Mouse (Mus musculus) thymus, postnatal 14 days (tissue): ENCODE data around the gene Pou5f1.

Experiments
- DNase-seq: peaks from one replicate; pipeline ENCODE4 v3.0.0; 2021

Gene Pou5f1

DNA sequence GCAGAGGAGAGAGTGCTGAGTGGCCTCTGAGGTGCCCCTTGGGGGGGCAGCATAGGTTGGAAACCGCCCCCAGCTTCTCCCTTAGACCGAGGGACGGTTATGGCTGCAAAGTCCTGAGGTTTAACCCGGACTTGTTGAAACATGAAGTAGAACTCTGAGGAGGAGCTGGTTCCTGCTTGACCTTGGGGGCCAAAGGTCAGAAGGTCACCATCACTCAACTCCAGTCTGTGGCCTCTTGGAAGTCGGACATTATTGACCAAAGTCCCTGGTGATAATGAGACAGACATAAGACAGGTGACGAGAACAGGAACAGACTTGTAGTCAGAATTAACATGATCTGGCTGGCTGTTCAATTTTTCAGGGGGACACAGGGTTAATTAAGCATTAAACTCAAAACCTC lies 8.9 kb downstream of the Pou5f1 start:
- DNase-seq: no peak

DNA sequence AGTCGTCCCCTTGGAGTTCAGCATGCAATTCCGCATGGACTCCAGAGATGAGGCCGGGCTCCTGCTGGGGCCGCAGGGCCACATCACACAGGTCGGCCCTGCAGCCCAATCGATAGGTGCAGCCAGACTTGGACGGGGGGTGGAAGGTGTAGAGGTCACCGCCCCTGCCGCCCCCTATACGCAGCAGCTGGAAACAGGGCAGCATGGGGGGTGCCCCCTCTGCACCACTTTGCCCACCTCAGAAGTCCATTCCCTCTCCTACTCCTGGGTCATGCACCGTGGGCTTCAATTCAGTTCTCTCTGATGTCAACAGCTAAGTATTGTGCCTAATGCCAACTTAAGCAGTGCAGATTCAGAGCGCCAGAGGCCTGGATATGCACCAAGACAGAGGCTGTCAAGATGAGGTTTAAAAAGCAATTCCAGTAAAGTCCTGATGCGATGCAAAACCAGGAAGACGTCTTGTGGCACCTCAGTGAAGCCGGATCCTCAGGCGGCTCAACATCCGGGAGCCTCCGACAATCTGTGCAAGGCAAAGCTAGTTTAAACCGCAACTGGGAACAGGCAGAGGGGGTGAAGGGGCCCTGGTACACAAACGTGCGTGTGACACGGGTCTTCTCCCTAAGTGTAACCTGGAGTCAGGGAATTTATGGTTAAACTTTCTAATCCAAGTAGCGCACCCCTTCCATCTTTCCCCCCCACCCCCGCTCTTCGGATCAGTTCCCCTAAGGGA lies 10.3 kb downstream of the Pou5f1 start:
- peak; percentile 60 for DNase-seq

DNA sequence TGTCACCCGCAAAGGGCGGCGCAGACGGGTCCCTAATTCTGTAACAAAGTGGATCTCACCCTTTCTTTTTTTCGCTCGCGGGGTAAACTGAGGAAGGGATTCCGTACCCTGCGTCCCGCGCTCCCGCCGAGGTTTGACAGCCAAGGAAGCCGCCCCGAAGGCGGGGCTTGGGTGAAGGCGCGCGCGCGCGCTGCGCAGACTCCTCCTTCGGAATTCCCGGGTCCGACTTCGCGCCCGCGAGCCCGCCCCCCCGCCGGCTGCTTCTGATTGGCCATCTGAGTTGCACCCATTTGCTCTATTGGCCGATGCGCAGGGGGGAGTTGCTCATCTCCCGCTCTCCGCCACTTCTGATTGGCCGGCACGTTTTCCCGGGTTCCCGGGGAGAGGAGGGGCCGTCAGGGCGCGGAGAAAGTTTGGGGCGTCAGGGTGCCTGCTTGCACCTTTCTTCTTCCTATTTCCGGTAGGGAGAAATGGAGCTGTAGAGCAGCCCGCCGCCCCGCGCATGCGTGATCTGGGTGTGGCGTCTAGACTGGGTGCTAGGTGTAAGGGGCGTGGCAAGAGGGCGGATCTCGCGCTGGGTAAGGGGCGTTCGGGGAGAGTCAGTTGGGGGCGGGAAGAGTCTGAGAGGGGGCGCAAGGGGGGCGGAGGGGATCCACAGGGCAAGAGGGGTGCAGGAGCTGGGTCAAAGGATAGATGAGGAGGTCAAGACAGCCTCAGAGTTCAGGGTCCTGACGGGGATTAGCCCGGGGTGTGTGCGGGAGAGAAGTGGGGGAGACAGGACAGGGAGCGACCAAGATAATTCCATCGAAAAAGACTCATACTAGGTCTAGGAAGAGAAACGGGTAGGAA lies 11.1 kb downstream of the Pou5f1 start, which contains the start of the genes Tcf19 and Cchcr1:
Gene Tcf19 (minus strand): TSS at position 173 of the 849 bp plus-strand sequence.
Gene Cchcr1 (plus strand): TSS at position 449 of the 849 bp plus-strand sequence.
- peak; percentile 99 for DNase-seq

DNA sequence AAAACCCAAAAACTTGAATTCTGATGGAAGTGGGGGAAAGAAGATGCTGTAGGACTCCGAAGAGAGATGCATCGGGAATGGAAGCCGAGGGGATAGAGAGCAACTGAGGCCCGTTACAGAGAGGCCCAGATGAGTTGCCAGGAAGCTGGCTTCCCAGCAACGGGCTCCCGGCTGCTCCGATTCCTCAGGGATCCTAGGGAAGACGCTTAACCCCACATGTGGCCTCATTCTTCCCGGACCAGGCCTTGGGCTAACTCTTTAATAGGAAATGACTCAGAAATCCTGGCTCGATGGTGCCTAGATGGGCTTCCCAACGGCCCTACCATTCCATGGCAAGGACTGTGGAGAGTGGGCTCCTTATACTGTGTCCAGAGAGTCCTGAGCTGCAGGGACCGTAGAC lies 11.7 kb downstream of the Pou5f1 start:
- DNase-seq: no peak

DNA sequence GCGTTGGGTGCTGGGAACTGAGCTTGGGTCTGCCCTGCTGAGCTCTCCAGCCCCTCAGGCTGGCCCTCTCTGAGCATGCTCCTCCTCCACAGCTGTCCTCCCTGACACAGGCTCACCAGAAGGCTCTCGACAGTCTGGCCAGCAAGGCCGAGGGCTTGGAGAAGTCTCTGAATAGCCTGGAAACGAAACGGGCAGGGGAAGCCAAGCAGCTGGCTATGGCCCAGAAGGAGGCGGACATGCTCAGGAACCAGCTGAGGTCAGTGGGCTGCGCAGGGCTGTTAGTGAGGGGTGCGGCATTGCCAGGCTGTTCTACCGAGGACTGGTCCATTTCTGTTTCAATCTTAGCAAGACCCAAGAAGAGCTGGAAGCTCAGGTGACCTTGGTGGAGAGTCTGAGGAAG lies 18.5 kb downstream of the Pou5f1 start:
- DNase-seq: no peak

DNA sequence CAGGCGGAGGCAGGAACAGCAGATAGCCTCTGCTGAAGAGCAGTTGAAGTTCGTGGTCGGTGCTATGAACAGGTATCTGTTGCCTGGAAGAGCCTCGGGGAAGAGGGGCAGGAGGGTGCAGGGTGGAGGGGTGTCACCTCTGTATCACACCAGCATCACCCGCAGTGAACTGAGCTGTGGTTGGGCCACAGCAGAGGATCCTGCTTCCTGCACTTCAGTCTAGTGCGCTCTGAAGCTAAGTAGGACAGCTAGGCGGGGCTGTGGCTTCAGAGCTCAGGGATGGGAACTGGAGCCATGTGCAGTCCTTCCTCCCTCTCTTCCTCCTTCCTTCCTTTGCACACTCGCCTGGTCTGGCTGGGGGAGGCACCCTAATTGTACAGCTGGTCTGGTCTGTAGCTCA lies 20.8 kb downstream of the Pou5f1 start:
- DNase-seq: peak; percentile 64

DNA sequence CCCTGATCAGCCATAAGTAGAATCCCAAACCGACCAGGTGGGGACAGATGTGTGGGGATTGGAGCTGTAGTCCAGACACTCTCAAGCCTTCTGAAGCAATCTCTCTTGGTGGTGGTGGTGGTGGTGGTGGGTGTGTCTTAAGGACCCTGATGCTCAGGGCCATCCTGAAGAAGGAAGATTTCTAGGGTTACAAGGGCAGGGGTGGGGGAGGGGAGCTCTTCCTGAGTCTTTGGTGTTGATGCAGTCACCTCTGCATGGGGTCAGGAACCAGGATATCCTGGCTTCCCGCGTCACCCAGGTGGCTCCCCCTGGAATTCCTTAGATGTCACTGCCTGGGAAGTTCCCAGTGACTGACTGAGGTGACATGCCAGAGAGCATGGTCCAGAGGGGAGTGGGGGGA lies 26.5 kb downstream of the Pou5f1 start:
- no peak for DNase-seq

DNA sequence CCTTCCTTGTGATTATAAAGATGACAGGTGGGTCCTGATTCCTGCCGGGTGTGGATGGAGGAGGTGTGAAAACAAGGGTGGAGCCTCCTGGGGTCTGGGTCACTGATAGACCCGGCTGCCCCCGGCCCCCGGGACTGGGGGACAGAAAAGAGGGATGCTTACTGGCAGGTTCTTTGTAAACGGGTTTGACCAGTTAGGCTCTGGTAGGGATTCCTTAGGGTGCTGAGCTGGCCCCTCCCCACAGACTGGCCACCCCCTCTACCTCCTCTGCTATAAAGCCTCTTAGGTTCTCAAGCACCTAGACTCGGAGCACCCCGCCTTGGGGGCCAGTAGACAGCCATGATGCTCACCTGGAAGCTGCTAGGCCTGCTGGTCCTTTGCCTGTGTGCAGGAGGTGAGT lies 27.1 kb downstream of the Pou5f1 start, which contains the start of gene Psors1c2:
Gene Psors1c2 (plus strand): TSS at position 301 of the 400 bp plus-strand sequence.
- no peak for DNase-seq

DNA sequence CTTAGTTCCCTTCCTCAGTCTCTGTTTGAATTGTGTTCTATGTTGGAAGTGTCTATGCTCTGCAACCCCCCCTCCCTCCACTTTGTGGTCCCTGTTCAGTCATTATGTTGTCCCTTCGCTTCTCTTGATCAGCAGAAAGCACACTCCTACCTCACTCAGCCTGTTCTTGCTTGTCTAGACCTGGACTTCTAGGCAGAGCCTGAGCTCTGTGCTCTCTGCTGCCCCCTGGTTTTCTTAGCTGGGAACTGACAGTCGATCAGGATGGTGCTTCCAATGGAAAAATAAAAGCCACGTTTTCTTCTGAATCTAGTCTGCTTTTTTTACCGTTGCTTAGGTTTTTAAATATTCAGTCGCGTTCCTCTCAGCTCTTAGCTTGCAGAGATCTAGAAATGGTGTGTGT lies 28.5 kb downstream of the Pou5f1 start:
- peak; percentile 81 for DNase-seq

DNA sequence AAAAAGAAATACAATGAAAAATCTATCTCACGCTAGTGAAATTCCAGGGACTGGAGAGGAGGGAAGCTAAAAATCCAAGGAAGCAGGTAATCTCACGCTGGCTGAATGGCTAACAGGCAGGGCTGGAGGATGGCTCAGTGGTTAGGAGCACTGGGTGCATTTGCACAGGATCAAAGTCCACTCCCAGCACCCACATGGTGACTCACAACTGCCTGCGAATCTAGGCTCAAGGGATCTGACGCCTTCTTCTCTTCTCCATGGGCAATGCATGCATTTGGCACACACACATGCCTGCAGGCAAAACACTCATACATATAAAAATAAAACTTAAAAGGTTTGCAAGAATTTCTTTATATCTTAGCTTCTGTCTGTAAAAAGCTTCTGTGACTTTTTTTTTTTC lies 31.6 kb downstream of the Pou5f1 start:
- DNase-seq: no peak

DNA sequence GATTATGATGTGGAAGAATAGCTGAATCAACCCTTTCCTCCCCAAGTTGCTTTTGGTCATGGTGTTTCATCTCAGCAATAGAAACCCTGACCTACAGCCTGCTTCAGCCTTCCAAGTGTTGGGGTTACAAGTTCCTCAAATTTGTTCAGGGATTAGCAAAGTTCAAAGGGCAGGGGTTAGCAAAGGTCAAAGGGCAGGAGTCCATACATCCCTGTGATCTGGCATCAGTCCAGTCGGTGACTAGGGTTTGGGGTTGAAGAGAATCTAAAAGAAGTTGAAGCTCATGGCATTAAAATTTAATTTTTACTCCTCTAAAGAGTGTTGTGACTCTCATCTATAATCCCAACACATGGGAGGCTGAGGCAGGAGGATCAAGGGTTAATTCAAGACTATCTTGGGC lies 32.7 kb downstream of the Pou5f1 start:
- DNase-seq: no peak

DNA sequence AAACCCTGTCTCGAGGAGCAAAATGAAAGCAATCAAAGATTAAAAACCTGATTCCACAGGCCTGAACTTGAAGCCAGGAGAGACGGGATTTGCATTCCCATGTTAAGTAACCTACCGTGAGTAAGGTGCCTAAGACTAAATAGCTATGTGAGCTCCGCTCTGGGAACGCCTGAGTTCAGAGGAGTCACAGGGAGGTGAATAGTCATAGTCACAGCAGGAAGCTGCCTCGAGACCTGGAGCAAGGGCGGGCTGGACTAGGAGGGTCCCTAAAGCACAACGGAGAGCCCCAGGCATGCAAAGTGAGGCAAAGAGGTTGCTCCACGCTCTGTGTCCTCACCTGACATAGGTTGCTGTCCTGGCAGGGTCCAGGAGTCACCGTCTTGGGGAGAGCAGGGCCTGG lies 33.7 kb downstream of the Pou5f1 start:
- DNase-seq: no peak

DNA sequence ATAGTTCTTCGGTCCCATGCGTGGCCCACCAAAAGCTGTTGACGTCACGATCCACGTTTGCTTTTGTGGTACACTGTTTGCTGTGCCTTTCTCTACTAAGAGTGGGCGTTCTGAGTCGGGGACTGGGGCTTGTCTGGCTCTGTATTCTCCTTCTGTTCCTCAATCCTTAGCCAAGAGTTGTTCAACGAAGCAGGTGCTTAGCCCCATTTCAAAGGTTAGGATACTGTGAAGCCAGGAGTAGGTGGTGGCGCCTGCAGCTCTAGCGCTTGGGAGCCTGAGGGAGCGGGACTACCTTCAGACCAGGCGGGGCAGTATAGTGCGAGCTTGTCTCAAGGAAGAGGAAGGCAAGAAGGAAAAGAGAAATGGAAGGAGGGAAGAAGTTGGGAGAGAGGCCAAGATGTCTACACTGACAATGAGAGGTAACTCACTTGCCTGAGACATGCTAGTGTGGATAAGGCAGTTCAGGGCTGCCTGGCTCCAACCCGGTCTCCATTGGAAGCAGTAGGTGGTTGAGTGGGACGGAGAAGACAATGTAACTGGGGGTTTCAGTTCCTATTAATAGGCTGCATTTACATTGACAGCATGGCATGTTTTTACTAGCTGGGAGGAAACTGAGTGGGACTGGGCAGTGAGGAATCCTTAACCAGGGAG lies 37.1 kb downstream of the Pou5f1 start:
- no peak for DNase-seq

DNA sequence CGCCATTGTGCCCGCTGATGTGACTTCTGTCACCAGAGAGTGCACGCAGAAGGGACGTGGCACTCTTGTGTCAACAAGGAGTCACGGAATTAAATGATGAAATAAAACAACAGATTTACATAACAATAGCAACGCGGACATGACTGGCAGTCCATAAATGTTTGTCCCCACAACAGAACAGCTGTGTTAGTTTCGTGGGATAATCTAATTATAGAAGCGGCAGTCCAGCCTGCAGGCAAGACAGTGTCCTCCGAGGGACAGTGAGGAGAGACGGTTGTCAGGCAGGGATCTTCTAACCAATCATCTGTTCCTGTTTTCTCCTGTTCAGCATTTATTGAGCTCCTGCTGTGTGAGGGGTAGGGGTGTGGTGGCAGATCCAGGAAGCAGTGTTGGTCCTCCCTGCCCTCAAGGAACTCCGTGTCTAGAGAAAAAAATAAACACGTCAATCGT lies 37.6 kb downstream of the Pou5f1 start:
- DNase-seq: no peak

DNA sequence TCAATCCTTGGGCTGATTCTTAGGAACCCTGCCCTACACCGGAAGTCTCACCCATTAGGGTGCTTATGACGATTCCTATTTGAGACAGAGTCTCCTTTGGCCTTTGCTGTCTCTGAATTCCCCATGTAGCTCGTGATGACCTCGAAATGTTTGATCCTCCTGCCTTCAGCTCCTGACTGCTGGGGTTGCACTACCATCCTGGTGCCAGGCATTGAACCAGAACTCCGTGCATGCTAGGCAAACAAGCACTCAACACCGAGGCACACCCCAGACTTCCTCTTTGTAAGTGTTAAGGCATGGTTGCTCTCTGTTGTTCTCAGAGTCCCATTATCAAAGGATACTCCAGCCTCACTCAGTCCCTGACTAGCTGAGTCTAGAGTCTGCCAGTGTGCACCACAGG lies 38.2 kb downstream of the Pou5f1 start:
- no peak for DNase-seq

DNA sequence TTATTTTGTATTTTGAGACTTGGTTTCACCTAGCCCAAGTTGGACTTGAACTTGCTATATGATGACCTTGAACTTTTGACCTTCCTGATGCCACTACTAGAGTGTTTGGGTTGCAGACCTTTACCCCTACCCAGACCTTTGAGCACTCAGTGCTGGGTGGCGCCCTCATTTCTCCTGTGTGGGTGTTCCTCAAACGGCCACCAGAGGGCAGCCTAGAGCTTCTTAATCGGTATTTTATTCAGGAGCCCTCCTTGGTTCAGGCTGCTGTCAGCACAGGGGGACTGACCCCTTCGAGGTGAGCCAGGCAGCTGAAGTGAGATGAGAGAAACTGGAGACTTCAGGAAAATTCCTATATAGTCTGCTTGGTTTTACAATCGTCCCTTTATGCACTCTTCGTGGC lies 38.9 kb downstream of the Pou5f1 start:
- peak; percentile 54 for DNase-seq

DNA sequence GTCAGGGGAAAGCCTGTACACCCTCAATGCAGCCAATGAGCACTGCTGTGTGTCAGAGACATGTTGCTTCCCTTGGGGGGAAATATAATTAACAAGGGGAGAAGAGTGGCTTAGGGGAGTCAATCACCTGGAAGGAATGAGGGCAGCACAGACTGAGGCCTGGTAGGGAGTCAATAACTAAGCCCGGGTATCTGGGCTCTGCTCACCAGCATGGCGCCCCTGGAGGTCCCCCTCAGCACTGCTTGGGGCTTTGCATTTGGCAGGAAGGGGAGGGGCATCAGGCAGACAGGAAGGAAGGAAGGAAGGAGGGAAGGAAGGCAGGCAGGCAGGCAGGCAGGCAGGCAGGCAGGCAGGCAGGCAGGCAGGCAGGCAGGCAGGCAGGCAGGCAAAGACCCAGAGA lies 41.6 kb downstream of the Pou5f1 start:
- DNase-seq: no peak

DNA sequence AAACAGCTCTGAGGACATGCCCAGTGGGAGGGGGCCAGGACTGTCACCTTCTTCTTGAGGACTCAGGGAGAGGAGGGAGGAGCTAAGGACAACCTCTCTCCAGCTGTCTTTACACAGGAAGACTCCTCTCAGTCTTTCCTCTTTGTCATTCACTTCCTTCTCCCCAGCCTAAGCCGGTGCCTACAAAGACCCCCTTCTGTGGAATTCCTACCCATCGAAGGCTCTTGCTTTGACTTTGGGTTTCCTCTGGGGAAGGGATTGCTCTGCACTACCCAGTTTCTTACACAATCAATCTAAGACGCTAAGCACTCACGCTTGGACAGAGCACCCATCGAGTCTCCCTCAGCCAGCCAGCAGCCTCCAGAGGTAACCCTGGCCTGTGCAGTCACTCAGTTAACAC lies 42.8 kb downstream of the Pou5f1 start:
- no peak for DNase-seq

DNA sequence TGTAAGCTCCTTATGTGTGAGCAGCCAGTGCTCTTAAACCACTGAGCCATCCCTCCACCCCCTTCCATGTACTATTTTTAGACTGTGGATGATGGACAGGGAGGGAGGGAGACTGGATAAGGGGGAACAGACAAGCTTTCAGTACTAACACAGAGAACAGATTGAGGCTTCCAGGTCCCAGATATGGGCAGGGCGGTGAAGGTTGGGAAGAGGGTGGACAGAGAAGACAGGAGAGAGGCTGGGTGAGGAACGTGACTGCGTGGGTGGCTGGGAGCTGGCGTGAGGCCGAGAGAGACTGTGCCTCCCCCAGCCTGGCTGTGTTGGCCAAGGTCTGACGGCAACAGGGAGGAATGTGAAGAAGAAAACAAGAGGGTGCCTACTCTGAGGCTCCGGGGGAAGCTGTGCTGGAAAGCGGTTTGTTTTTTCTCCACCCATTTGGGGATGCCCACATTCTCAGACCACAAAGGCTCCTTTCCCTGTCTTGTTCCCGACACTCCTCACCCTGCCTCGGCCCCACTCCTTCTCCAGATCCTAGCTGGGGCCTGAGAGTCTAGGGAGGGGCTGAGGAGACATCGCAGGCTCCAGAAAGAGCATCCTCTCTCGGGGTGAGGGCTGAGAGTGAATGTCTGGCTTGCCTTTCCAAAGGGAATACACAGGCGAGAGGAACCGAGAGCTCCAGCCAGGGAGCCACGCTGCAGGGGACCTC lies 43.8 kb downstream of the Pou5f1 start:
- DNase-seq: no peak

DNA sequence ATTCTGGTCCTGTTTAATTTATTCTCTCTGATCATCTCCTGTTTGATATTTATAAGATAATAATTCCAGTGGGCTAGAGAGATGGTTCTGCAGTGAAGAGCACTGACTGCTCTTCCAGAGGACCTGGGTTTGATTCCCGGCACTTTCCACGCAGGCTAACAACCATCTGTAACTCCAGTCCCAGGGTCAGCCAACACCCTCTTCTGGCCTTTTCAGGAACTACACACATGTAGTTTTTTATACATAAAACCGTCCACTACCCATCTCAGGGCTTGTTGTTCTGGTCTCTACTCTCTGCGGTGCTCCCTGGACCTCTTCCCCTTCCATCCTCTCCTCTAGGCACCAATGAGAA lies 44.3 kb downstream of the Pou5f1 start:
- no peak for DNase-seq

DNA sequence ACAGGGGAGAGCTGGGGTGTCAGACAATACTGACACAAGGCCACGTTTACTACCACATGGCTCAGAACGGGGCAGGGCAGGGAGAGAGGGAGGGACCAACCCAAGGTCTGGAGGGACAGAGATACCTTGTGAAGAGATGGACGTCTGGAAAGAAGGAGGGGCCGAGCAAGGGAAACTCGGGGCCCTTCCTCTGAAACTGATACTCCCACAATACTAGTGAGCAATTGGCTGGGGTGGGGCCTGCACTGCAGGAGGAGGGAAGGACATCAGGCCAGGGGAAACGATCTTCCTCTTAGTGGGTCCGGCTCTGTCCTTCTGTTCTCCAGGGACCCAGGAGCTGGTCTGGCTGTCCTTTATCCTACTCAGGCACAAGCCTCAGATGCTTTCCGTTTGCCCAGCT lies 45.1 kb downstream of the Pou5f1 start:
- no peak for DNase-seq

DNA sequence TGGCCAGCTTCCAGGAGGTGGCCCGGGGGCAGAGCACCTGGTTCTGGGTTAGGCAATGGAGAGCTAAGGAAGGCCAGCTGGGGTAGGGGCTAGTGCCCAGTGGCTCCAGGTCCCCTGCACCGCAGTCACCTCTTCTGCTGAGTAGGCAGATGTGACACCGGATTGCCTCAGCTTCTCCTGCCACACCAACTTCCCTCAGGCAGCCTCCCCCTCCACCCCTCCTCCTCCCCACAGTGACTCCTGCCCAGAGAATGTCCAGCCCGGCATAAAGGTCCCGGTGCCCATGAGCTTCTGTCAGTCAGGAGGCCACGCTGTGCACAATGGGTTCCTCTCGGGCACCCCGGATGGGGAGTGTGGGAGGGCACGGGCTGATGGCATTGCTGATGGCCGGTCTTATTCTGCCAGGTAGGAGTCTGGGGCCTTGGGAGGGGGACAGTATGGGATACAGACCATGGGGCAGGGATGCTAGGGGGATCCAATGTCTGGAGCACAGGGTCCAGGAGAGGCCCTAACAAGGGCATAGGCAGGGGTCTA lies 46.1 kb downstream of the Pou5f1 start, which contains the start of gene Cdsn:
Gene Cdsn (plus strand): TSS at position 248 of the 534 bp plus-strand sequence.
- no peak for DNase-seq

DNA sequence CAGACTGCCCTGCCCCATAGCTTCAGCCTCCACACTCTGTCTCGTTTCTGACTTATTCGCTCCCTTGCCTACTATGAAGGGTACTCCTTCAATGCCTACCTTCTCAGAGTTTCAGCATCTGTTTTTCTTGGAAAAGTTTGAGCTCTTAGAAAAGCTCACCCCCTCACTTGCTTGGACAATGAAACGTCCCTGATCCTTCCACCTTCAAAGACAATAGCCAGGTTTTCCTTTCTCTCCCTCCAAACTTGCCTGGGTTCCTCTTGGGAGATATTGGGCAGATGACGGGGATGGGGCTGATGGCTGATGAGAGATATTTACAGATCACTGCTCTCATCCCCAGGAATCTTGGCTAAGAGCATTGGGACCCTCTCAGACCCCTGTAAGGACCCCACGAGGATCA lies 48.5 kb downstream of the Pou5f1 start:
- DNase-seq: no peak
